Mouse (Mus musculus) heart, postnatal 0 days (tissue): ENCODE measurements around the gene Gpr37l1.

Experiments used
- CTCF ChIP-seq: IDR thresholded peaks from 2 replicates; pipeline ENCODE4 v1.5.1; 2016; ENCODE audit warnings: antibody characterized with exemption, control low read depth, low read depth
- EP300 ChIP-seq: IDR thresholded peaks from 2 replicates; pipeline ENCODE4 v1.6.1; 2016; ENCODE audit warnings: antibody characterized with exemption, low read depth

GRCm38 (mm10) chr1:135148476-135148875 lies 19.0 kb downstream of the Gpr37l1 start:
- TF ChIP-seq CTCF = no peak
- no peak for TF ChIP-seq EP300
